Mouse (Mus musculus) stomach, postnatal 0 days (tissue): Measurements from ENCODE around the gene Jaml.

Experiments
- CTCF ChIP-seq: IDR thresholded peaks from 2 replicates; pipeline ENCODE4 v1.5.1; 2016; ENCODE audit warnings: antibody characterized with exemption, low read depth, mild to moderate bottlenecking, moderate library complexity
- EP300 ChIP-seq: optimal IDR thresholded peaks from 2 replicates; pipeline ENCODE3; 2016; ENCODE audit warnings: antibody characterized with exemption

DNA sequence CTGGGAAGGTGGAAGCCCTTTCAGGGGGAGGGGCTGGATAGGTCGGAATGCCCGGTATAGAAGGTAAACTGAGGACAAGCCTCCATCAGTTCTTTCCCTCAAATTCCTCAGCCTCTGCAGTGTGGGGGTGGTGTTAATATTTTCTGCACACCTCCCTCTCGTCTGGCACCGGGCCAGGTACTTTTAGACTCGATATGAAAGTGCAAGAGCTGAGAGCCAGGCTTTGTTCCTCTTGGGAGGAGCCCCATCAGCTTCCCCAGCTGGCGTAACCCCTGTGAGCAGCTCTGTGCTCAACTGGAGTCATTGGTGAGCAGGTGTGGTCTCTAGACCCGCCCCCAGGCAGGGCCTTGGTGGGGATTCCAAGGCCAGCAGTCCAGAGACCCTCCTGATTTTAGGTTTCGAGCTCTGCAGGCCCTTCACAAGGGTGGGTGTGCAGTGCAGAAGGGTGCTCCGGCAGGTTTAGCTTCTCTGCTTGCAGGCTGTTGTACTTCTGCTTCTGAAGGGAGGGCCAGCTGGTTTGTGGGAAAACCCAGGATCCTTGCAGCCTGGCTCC lies 43.3 kb downstream of the Jaml start:
- no peak for TF ChIP-seq CTCF
- TF ChIP-seq EP300 = no peak
